Mouse (Mus musculus) ES-Bruce4 (cell line): ENCODE measurements around the gene Pde4d. TPM values are rescaled to one million over a fixed set of nuclear protein-coding genes. Genes with fewer than 3 reads are reported as not detected.

Experiments
- H3K27ac ChIP-seq: 2 replicates; pipeline ENCODE4 v1.5.1; 2012; ENCODE audit warnings: low read length, inconsistent platforms; ENCODE audit not compliant: insufficient read depth
- H3K27me3 ChIP-seq: 2 replicates; pipeline ENCODE4 v1.6.1; 2012; ENCODE audit warnings: mild to moderate bottlenecking, low read length, inconsistent platforms; ENCODE audit not compliant: control insufficient read depth, poor library complexity, insufficient read depth, severe bottlenecking
- H3K36me3 ChIP-seq: 2 replicates; pipeline ENCODE4 v1.6.1; 2012; ENCODE audit warnings: inconsistent platforms, mild to moderate bottlenecking, low read length, moderate library complexity; ENCODE audit not compliant: control insufficient read depth, poor library complexity, insufficient read depth, severe bottlenecking
- H3K4me1 ChIP-seq: one replicate; pipeline ENCODE4 v1.8.1; 2011; ENCODE audit warnings: low read length; ENCODE audit not compliant: control insufficient read depth, insufficient read depth
- H3K4me3 ChIP-seq: 2 replicates; pipeline ENCODE4 v1.5.1; 2011; ENCODE audit warnings: low read depth, mild to moderate bottlenecking, low read length
- H3K9ac ChIP-seq: 2 replicates; pipeline ENCODE4 v1.6.1; 2012; ENCODE audit warnings: low read depth, mild to moderate bottlenecking, inconsistent platforms; ENCODE audit not compliant: poor library complexity, severe bottlenecking
- H3K9me3 ChIP-seq: replicated peaks from 2 replicates; pipeline ENCODE4 v1.6.1; 2012; ENCODE audit warnings: mild to moderate bottlenecking, low read length, inconsistent platforms; ENCODE audit not compliant: control insufficient read depth, poor library complexity, insufficient read depth, severe bottlenecking
- CTCF ChIP-seq: IDR thresholded peaks from one replicate; pipeline ENCODE4 v1.8.1; 2011; ENCODE audit warnings: low read depth, low read length
- EP300 ChIP-seq: IDR thresholded peaks from 2 replicates; pipeline ENCODE4 v1.6.1; 2011; ENCODE audit warnings: low read depth, low read length; ENCODE audit not compliant: insufficient read depth
- POLR2A ChIP-seq: IDR thresholded peaks from one replicate; pipeline ENCODE4 v1.8.1; 2011; ENCODE audit warnings: low read length; ENCODE audit not compliant: insufficient read depth
- polyA plus RNA-seq: library from polyadenylated mRNA; stranded (reverse); fragments of >200 nt; gene quantifications from 2 replicates; pipeline ENCODE4 v1.2.4, GENCODE M21; 2011; ENCODE audit warnings: low read depth; ENCODE audit not compliant: missing spikeins, insufficient read depth, insufficient read length

Gene Pde4d
- polyA plus RNA-seq, 1 experiment = 5.0 TPM

- no peaks in the 10 kb centered on the region for H3K4me1 ChIP-seq
- H3K27me3 ChIP-seq = no peaks in the 10 kb centered on the region
- H3K36me3 ChIP-seq = no peaks in the 10 kb centered on the region
- TF ChIP-seq CTCF = no peak
- TF ChIP-seq EP300 = 0 out of 2 replicates have a peak, but pooled peaks have one; percentile 43
- TF ChIP-seq POLR2A = no peak
- H3K9ac ChIP-seq = no peak overlapping the region
- no peak overlapping the region for H3K4me3 ChIP-seq
- H3K9me3 ChIP-seq = no peaks in the 10 kb centered on the region
- H3K27ac ChIP-seq = peak overlapping the region; percentile 43
Observed at GRCm38 (mm10) chr13:109233911-109234613, 784.3 kb downstream of the Pde4d start.

- Histone ChIP-seq H3K4me3 (no peak overlapping the region), H3K27ac (no peak overlapping the region), H3K27me3 (no peaks in the 10 kb centered on the region), H3K9ac (no peak overlapping the region), H3K4me1 (no peaks in the 10 kb centered on the region), H3K36me3 (no peaks in the 10 kb centered on the region), H3K9me3 (no peaks in the 10 kb centered on the region)
- TF ChIP-seq CTCF (no peak), POLR2A (no peak), EP300 (no peak)
Observed at GRCm38 (mm10) chr13:109236047-109236446, 786.3 kb downstream of the Pde4d start.

GRCm38 (mm10) chr13:109238670-109239069 lies 788.9 kb downstream of the Pde4d start:
- TF ChIP-seq EP300 = no peak
- no peak for TF ChIP-seq CTCF
- TF ChIP-seq POLR2A = no peak
- H3K4me3 ChIP-seq = no peak overlapping the region
- no peaks in the 10 kb centered on the region for H3K36me3 ChIP-seq
- H3K27ac ChIP-seq = no peak overlapping the region
- no peaks in the 10 kb centered on the region for H3K9me3 ChIP-seq
- no peaks in the 10 kb centered on the region for H3K4me1 ChIP-seq
- no peak overlapping the region for H3K9ac ChIP-seq
- H3K27me3 ChIP-seq = no peaks in the 10 kb centered on the region

- no peaks in the 10 kb centered on the region for H3K27me3 ChIP-seq
Observed at GRCm38 (mm10) chr13:109239296-109239695, 789.5 kb downstream of the Pde4d start.

GRCm38 (mm10) chr13:109242456-109243050 lies 792.8 kb downstream of the Pde4d start:
- no peaks in the 10 kb centered on the region for H3K27me3 ChIP-seq
- no peaks in the 10 kb centered on the region for H3K36me3 ChIP-seq
- TF ChIP-seq POLR2A (no peak), EP300 (no peak), CTCF (no peak)
- H3K4me3 ChIP-seq = no peak overlapping the region
- no peak overlapping the region for H3K27ac ChIP-seq
- H3K9me3 ChIP-seq = no peaks in the 10 kb centered on the region
- H3K9ac ChIP-seq = no peak overlapping the region
- H3K4me1 ChIP-seq = peaks cover 3% of the 10 kb centered on the region

More at GRCm38 (mm10) chr13:109239296-109239695, 789.5 kb downstream of the Pde4d start:
- Histone ChIP-seq H3K9ac (no peak overlapping the region), H3K4me3 (no peak overlapping the region), H3K9me3 (no peaks in the 10 kb centered on the region), H3K27ac (no peak overlapping the region), H3K36me3 (no peaks in the 10 kb centered on the region), H3K4me1 (no peaks in the 10 kb centered on the region)
- TF ChIP-seq EP300 (no peak), CTCF (no peak), POLR2A (no peak)

GRCm38 (mm10) chr13:109243160-109243559 lies 793.4 kb downstream of the Pde4d start:
- no peaks in the 10 kb centered on the region for H3K9me3 ChIP-seq
- H3K36me3 ChIP-seq = no peaks in the 10 kb centered on the region
- H3K27ac ChIP-seq = no peak overlapping the region
- H3K27me3 ChIP-seq = no peaks in the 10 kb centered on the region
- no peak overlapping the region for H3K4me3 ChIP-seq
- peaks cover 3% of the 10 kb centered on the region for H3K4me1 ChIP-seq
- TF ChIP-seq CTCF = no peak
- no peak overlapping the region for H3K9ac ChIP-seq
